Mouse (Mus musculus): ENCODE measurements around the gene Tgfb1i1. TPM values are rescaled to one million over a fixed set of nuclear protein-coding genes. Genes with fewer than 3 reads are reported as not detected.

Gene Tgfb1i1
- total RNA-seq, 2 experiments from 2014 or later: 0.96 TPM; not detected in 1

DNA sequence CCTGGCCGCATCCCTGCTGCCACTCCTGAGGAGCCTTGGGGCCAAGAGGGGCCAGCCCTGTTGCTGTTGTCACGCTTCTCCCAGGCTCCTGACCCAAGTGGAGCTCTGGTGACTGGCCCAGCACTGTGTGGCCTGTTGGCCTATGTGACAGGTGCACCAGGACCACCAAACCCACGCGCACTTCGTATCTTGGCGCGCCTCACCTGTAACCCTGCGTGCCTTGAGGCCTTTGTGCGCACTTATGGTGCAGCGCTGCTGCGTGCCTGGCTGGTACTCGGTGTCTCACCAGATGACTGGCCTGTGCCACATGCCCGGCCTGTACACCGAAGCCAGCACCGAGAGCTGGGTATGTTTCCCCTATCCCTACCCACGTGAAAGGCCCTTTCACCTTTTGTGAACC lies 4.3 kb upstream of the Tgfb1i1 start:
- ATAC-seq (replicated peaks; ENCODE audit: low FRiP score, poor library complexity, severe bottlenecking): no peak

DNA sequence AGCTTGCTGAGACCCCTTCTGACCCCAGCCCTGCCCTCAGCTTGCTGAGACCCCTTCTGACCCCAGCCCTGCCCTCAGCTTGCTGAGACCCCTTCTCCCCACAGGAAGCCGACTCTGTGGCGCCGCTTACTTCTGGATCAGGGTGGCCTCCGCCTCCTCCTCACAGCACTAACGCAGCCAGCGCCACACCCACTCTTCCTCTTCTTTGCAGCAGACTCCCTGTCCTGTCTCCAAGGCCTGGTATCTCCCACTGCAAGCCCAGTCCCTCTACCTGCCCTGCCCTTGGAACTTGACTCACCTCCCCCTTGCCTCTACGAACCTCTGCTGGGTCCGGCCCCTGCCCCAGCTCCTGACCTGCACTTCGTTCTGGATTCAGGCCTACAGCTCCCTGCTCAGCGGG lies 2.7 kb upstream of the Tgfb1i1 start:
- no peak for ATAC-seq (replicated peaks; ENCODE audit: low FRiP score, poor library complexity, severe bottlenecking)

DNA sequence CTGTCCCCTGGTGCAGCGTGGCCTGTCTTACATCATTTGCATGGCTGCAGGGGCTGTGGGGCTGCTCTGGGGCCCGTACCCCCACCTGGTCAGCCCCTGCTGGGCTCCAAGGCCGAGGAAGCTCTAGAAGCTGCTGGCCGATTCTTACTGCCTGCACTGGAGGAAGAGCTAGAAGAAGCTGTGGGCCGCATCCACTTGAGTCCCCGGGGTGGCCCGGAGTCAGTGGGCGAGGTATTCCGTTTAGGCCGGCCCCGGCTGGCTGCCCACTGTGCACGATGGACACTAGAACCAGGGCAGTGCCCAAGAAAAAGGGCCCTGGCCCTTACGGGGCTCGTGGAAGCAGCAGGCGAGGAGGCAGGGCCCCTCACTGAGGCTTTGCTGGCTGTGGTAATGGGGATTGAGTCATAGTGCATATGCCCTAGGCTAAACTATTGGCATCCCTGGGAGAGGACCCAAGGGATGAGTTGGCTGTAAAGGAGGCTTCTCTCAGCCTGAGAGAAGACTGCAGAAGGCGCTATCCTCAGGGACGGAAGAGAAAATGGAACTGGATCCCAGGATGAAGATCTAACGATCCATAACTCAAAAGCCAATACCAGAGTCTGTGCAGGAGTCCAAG lies 2.1 kb upstream of the Tgfb1i1 start:
- no peak for ATAC-seq (replicated peaks; ENCODE audit: low FRiP score, poor library complexity, severe bottlenecking)

DNA sequence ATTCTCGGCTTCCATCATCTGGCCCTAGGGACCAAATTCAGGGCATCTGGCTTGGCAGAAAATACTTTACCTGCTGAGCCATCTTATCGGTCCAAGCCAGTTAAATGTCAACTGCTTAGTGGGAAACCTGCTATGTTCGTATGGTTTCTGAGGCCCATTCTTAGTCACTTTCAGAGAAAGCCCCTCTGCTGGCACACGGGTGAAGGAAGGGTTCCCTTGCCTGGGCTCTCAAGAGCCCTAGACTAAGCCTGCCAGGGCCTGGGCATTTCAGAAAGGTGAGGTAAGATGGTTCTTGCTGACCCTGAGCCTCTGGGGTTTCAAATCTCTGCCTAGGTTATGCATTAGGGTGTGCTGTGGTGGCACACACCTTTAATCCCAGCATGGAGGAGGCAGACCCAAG lies 1.1 kb upstream of the Tgfb1i1 start:
- ATAC-seq (replicated peaks; ENCODE audit: low FRiP score, poor library complexity, severe bottlenecking): no peak

DNA sequence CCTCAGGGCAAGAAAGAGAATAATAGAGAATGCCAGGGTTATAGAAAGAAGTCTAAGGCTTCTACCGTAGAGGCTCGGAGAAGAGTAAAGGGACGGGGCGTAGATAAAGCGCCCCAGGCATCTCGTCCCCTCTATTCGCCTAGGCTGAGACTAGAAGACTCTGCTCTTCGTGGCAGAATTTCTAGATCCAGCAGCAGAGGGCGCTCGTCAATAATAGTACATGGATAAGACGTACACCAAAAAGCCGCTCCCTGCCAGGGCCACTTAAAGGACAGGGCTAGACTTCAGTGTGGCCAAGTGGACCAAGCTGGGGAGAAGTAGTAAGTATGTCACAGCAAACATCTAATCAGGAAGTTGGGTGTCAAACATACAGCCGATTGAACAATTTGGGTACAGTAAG lies 831 bp downstream of the Tgfb1i1 start:
- ATAC-seq (replicated peaks; ENCODE audit: low FRiP score, poor library complexity, severe bottlenecking): peak; percentile 81

DNA sequence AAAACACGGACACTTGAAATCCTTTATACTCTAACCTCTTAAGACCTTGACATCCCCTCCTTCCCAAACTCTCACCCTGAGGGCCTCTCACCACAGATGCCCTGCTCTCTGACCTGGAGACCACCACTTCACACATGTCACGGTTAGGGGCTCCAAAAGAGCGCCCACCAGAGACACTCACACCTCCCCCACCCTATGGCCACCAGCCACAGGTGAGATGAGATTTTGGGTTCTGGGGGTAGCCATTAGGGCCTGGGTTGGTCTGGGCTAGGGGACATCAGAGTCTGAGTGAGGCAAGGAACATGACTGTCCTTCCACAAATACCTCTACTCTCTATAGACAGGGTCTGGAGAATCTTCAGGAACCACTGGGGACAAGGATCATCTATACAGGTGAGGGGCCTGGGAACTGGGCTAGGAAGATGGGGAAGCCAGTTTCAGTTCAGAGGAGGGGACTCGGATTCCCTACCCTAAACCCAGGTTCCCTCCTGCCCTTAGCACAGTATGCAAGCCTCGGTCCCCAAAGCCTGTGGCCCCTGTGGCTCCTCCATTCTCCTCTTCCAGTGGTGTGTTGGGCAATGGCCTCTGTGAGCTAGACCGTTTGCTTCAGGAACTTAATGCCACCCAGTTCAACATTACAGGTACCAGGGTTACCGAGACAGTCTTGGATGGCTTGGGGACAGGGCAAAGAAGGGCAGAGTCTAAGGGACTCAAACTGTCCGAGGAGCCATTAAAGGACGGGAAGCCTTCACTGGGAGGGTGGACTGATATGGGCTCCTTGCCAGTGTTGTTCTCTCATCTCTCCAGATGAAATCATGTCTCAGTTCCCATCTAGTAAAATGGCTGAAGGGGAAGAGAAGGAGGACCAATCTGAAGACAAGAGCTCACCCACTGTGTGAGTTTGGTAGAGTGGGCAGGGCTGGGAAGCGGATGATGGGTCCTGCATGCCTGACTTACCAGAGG lies 1.8 kb downstream of the Tgfb1i1 start:
- no peak for ATAC-seq (replicated peaks; ENCODE audit: low FRiP score, poor library complexity, severe bottlenecking)

DNA sequence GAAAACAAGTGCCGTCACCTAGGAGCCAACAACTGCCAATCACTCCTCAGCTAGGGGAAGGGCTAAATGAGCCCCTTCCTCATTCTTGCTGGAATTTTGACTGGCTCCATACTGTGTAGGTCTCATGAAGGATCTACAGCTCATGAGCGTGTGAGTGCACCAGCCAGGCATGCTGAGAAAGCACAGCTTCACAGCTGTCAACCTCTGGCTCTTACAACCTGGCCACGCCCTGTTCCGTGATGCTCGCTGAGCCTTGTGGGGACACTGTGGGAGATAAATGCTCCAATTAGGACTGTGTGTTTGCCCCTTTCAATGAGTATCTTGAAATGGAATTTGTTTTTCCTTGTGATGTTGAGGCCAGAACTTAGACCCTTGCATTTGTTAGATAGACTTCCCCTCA lies 3.4 kb downstream of the Tgfb1i1 start:
- 0 out of 2 replicates have a peak, but pooled peaks have one; percentile 31 for ATAC-seq (replicated peaks; ENCODE audit: low FRiP score, poor library complexity, severe bottlenecking)

DNA sequence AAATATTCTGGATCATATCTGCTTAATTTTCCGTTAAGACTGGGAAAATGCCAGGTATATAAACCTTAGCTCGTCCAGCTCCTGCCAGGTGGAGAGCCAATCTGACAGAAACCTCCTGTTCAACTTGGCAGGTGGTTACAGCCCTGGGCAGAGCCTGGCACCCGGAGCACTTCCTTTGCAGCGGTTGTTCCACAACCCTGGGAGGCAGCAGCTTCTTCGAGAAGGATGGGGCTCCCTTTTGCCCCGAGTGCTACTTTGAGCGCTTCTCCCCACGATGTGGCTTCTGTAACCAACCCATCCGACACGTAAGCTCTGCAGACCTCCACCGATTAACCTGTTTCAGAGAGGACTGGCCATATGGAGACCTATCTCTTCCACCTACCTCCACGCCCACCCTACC lies 5.3 kb downstream of the Tgfb1i1 start:
- no peak for ATAC-seq (replicated peaks; ENCODE audit: low FRiP score, poor library complexity, severe bottlenecking)

DNA sequence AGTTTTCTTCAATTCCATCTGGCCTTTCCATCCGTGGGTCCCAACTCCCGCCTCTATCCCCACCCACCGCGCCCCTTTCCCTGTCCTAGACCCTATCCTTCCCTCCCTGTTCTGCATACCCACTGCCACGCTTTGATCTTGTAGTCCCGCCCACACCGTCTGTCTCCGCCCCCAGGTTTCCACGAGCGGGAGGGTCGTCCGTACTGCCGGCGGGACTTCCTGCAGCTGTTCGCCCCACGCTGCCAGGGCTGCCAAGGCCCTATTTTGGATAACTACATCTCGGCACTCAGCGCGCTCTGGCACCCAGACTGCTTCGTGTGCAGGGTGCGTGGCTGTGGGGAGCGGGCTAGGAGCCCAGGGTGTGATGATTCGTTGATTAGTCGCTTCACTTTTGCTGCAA lies 6.0 kb downstream of the Tgfb1i1 start:
- no peak for ATAC-seq (replicated peaks; ENCODE audit: low FRiP score, poor library complexity, severe bottlenecking)

DNA sequence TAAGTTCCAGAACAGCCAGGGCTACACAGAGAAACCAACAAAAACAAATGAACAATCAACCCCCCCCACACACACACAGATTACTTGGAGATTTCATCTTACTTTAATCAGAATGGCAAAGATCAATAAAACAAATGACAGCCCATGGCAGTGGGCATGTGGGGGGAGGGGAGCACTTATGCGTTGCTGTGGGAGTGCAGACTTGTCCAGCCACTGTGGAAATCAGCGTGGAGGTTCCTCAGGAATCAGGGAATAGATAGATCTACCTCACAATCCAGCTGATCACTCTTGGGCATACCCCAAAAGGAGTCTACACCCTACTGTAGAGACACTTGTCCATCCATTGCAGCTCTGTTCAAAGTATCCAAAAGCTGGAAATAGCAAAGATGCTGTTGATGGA lies 8.4 kb downstream of the Tgfb1i1 start:
- no peak for ATAC-seq (replicated peaks; ENCODE audit: low FRiP score, poor library complexity, severe bottlenecking)

DNA sequence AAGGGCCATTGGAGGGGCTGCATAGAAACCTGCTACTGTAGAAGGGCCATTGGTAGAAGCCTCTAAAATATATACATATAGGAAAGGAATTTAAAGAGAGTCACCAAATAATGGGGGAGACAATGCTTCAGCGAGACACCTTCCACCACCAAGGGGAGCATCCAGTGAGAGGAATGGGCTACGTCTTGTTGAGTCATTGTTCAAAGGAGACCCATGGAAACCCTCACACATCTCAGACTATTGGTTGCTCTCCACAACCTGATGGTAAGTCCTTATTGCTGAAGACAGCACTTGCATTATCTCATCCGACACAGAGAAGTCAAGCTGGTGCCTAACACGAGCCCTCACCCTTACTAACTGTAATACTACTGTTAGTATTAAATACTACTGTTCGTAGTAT lies 9.1 kb downstream of the Tgfb1i1 start:
- no peak for ATAC-seq (replicated peaks; ENCODE audit: low FRiP score, poor library complexity, severe bottlenecking)

DNA sequence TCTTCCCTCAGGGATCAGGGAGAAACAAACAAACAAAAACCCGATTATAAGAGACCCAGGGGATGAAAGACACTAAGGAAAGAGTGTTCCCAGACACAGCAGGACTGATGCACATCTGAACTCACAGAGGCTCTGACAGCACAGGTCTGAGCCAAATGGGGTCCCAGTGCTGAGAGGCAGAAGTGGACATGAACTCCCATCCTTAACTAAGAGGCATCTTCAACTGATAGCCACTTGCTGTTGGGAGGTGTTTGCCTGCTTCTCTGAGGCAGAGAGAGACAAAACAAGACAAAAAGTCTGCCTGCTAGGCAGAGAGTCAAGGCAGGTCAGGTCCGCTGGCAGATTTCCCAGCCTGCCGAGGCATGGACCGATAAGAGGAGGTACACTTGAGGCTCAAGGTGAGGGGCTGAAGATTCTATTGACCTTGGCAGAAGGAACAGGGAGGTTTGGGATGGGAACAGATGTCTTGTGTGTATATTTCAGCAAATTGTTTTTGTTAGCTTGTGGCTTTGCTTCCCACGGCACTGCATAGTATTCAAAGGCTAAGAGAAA lies 10.2 kb downstream of the Tgfb1i1 start:
- no peak for ATAC-seq (replicated peaks; ENCODE audit: low FRiP score, poor library complexity, severe bottlenecking)

DNA sequence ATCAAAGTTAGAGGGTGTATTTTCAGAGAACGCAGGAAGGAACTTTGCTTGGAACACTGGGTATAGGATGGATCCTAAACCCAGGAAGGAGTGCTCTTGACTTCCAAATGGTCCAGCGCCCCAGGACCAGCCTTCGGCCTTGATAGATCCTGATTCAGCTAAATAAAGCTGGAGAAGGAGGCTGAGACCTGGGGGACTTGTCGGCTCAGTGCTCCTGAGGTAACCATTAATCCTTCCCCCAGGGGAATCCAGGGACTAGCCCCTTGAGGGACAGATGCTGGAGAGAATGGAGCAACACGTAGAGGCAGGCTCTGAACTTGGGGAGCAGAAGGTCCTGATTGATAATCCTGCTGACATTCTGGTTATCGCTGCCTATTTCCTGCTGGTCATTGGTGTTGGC lies 18.8 kb downstream of the Tgfb1i1 start, which contains the start of gene Slc5a2:
Slc5a2 (plus strand) TSS at position 247 of the 400 bp plus-strand sequence.
- no peak for ATAC-seq (replicated peaks; ENCODE audit: low FRiP score, poor library complexity, severe bottlenecking)

DNA sequence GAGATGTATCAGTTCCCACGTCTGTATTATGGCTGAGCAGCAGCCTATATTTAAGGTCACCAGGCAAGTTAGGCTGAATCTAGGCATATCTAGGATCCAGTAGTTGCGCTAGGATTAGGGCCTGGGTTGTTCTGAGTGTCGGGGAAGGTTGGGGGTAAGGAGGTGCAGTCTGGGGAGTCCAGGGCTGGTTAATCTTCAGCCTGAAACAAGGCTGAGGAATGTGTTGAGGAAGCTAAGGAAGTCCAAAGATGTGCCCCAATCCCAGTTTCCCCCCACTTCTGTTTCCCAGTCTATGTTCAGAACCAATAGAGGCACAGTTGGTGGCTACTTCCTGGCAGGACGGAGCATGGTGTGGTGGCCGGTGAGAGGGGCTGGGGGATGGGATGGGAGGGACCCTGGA lies 19.4 kb downstream of the Tgfb1i1 start:
- ATAC-seq (replicated peaks; ENCODE audit: low FRiP score, poor library complexity, severe bottlenecking): no peak

DNA sequence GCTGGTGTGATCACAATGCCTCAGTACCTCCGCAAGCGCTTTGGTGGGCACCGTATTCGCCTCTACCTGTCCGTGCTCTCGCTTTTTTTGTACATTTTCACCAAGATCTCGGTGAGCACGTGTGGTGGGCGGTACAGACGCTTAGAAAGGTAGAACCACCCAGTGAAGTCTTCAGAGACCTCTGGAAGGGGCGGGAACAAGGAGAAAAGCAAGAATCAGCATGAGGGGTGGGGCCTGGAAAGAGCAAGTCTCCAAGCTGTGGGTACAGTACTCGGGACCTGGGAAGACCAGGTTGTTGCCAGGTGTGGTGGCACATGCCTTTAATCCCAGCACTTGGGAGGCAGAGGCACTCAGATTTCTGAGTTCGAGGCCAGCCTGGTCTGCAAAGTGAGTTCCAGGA lies 20.8 kb downstream of the Tgfb1i1 start:
- ATAC-seq (replicated peaks; ENCODE audit: low FRiP score, poor library complexity, severe bottlenecking): no peak

DNA sequence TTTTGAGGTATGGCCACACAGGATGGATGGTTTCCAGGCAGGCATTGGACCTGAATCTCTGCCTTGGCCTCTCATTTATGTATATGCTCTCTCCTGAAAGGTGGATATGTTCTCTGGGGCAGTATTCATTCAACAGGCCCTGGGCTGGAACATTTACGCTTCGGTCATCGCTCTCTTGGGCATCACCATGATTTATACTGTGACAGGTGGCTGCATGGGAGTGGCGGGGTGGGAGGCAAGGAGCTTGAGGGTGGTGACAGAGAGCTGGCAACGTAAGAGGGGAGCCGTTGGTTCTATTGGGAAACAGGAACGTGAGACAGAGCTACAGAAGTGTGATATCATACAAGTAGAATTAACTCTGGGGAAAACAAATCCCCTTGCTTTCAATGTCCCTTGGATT lies 21.2 kb downstream of the Tgfb1i1 start:
- ATAC-seq (replicated peaks; ENCODE audit: low FRiP score, poor library complexity, severe bottlenecking): no peak

DNA sequence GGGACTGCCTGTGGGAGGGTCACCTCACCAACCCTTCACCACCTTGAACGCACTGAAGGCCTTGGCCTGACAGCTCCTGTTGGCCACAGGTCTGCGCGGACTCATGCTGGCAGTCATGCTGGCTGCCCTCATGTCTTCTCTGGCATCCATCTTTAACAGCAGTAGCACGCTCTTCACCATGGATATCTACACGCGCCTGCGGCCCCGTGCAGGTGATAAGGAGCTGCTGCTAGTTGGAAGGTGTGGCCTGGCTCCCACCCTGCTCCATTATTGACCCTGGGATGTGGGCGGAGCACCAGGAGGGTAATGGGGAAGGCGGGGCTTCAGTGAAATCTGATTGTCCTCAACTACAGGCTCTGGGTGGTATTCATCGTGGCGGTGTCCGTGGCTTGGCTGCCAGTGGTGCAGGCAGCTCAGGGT lies 23.8 kb downstream of the Tgfb1i1 start:
- peak; percentile 91 for ATAC-seq (replicated peaks; ENCODE audit: low FRiP score, poor library complexity, severe bottlenecking)

DNA sequence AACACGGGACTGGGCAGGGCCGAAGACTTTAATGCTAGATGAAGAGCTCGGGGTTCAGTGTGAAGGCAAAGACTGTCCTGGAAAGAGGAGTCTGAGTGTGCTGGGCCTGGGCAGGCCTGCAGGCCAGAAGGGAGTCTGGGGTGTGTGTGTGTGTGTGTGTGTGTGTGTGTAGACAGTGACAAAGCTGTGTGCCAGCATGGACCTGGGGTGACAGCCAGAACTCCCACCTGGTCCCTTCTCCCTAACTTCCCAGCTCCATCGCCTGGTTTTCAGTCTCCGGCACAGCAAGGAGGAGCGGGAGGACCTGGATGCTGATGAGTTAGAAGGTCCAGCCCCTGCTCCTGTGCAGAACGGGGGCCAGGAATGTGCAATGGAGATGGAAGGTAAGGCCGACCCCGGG lies 24.9 kb downstream of the Tgfb1i1 start:
- ATAC-seq (replicated peaks; ENCODE audit: low FRiP score, poor library complexity, severe bottlenecking): no peak

DNA sequence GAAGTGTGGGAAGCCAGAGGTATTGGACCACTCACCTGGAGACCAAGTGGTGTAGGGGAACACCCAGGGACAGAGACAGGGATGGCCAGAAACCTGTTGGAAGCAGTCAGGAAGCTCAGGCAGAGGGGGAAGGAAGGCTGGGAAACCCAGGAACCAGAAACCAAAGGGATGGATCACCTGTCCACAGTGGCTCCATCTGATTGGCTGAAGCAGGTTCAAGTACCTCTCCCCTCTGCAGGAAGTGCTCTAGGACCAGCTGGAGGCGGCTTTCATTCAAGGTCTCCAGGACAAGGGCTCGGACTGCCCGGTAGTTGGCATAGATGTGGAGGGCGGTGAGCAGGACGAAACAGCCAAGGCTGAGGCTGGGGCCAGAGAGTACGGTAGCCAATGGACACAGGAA lies 29.4 kb downstream of the Tgfb1i1 start:
- ATAC-seq (replicated peaks; ENCODE audit: low FRiP score, poor library complexity, severe bottlenecking): no peak

DNA sequence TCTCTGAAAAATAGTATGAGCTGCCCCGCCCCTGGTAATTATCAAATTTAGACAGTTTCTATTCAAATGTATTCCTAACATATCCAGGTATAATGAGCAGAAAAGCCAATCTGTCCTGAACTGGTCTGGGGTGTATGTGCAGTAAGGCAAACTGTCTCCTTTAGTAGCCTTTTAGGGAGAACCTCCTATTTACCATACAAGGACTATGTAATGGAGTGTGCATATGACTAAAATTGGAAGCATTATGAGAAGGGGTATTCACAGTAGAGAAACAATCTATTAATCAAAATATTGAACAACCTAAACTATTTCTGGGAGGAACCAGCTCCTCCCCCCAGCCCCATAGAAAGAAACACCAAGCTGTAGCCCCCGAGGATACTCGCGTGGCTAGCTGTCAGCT lies 33.1 kb downstream of the Tgfb1i1 start:
- ATAC-seq (replicated peaks; ENCODE audit: low FRiP score, poor library complexity, severe bottlenecking): no peak

DNA sequence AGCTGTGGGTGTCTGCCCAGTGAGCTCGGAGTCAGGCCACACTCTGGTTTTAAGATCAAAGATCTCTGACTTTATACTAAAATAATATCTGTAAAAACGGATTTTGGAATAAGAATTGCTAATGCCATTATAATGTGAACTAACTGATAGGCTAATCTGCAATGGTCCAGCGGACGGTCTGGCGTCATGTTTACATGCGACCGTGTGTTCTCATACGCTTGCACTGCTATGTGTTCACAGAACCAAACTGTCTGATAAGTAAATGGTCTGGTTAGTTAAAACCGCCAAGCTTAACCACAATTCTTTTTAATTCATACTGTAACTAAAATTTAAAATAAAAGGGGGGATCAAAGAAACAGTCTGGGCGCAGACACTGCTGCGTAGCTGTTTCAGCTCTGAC lies 35.2 kb downstream of the Tgfb1i1 start:
- no peak for ATAC-seq (replicated peaks; ENCODE audit: low FRiP score, poor library complexity, severe bottlenecking)

Data from erythroblast, adult 5-6 weeks (primary cell).